Mouse (Mus musculus) thymus, postnatal 14 days (tissue): ENCODE results near the gene 1700125H20Rik.

ENCODE experiments used
- DNase-seq: peaks from one replicate; pipeline ENCODE4 v3.0.0; 2021

1700125H20Rik gene

GRCm38 (mm10) chr11:85184839-85185238 is 14.6 kb downstream of the 1700125H20Rik start:
- DNase-seq: no peak

- DNase-seq: no peak
Observed at GRCm38 (mm10) chr11:85189110-85189509, 18.9 kb downstream of the 1700125H20Rik start.

GRCm38 (mm10) chr11:85190741-85191140 is 20.5 kb downstream of the 1700125H20Rik start:
- no peak for DNase-seq

GRCm38 (mm10) chr11:85194206-85194605 is 24.0 kb downstream of the 1700125H20Rik start:
- DNase-seq: no peak

GRCm38 (mm10) chr11:85196046-85196445 is 25.8 kb downstream of the 1700125H20Rik start:
- DNase-seq: no peak

GRCm38 (mm10) chr11:85198906-85199305 is 28.7 kb downstream of the 1700125H20Rik start:
- DNase-seq: no peak

GRCm38 (mm10) chr11:85206231-85206630 is 36.0 kb downstream of the 1700125H20Rik start:
- DNase-seq: no peak

GRCm38 (mm10) chr11:85211151-85211550 is 40.9 kb downstream of the 1700125H20Rik start:
- DNase-seq: no peak

GRCm38 (mm10) chr11:85213215-85213614 is 43.0 kb downstream of the 1700125H20Rik start:
- DNase-seq: no peak

GRCm38 (mm10) chr11:85214679-85215078 is 44.5 kb downstream of the 1700125H20Rik start:
- no peak for DNase-seq

GRCm38 (mm10) chr11:85219014-85219413 is 48.8 kb downstream of the 1700125H20Rik start:
- DNase-seq: no peak

GRCm38 (mm10) chr11:85222561-85222960 is 52.4 kb downstream of the 1700125H20Rik start:
- no peak for DNase-seq

GRCm38 (mm10) chr11:85223248-85223647 is 53.0 kb downstream of the 1700125H20Rik start:
- no peak for DNase-seq
